Mouse (Mus musculus): ENCODE measurements at regions not wholly inside any gene's neighbourhood (a gene's known extent, or its start where the extent isn't known, plus 50 kb on each side); places are given as distances from the start of the nearest gene placed in this dataset.

DNA sequence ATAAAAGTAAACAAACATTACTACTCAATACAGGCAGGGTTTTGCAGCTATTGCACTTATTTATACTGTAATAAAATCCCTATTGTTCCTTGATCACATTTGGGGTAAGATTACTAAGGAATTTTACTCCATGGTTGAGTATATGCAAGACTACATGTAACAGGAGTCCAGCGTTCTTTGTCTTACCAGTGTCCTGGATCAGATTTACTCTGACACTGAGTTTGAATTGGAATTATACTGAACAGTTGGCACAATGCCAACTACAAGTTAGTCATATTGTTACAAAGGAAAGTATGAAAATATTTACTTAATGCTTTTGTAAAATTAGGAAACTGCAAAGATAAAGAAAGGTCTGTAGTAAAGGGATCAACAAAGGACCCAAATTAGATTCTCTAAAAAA lies 178.4 kb downstream of the Gm9733 start:
- Histone ChIP-seq H3K9me3 (replicated peaks) (no peaks in the 10 kb centered on the region), H3K4me1 (no peaks in the 10 kb centered on the region), H3K27me3 (ENCODE audit: low read depth, poor library complexity, severe bottlenecking) (no peaks in the 10 kb centered on the region), H3K27ac (no peak overlapping the region), H3K36me3 (no peaks in the 10 kb centered on the region), H3K4me3 (no peak overlapping the region)
- DNase-seq (ENCODE audit: low spot score): no peak
- 88% methylated on average over 1 of the region's 1 CpGs for WGBS

DNA sequence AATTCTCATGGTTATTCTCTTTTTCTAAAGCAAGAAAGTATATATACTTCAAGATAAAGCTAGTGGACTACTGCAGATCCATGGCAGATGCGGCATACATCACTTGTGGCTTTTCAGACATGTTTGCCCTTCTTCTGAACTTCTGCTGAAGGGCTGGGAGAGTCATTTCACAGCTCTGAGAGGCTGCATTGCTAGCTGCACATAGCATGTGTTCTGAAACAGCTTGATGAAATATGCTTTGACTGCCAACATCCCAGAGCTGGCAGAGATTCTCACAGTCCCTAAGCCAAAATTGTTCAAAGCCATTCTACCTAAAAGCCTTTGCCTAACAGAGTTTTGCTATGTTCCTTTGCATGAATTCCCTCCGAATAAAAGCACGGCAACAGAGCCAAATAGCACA lies 177.9 kb downstream of the Gm9733 start:
- DNase-seq (ENCODE audit: low spot score): no peak
- Histone ChIP-seq H3K36me3 (no peaks in the 10 kb centered on the region), H3K4me3 (no peak overlapping the region), H3K9me3 (replicated peaks) (no peaks in the 10 kb centered on the region), H3K4me1 (no peaks in the 10 kb centered on the region), H3K27me3 (ENCODE audit: low read depth, poor library complexity, severe bottlenecking) (no peaks in the 10 kb centered on the region), H3K27ac (no peak overlapping the region)
- 93% methylated on average over 3 of the region's 3 CpGs for WGBS

DNA sequence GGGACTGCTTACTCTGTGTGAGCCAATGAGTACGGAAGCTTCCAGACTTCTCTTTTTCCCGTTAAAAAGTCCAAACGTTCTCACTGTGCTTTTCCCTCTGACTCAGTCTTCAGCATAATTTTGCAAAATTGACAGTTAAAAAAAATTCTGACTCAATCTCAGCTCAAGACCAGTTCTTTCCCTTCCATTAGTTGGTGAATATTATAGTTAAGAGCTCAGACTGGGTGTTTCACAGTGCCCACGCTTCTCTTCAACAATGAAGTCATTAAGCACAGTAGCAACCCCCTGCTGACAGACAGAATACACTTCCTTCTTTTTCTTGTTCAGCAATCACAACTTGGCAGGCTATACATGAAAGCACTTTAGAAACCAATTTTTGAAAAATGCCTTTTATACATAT lies 175.4 kb downstream of the Gm9733 start:
- H3K27me3 ChIP-seq (ENCODE audit: low read depth, poor library complexity, severe bottlenecking): no peaks in the 10 kb centered on the region
- no peak overlapping the region for H3K27ac ChIP-seq
- no peak overlapping the region for H3K4me3 ChIP-seq
- 89% methylated on average over 4 of the region's 4 CpGs for WGBS
- no peaks in the 10 kb centered on the region for H3K4me1 ChIP-seq
- DNase-seq (ENCODE audit: low spot score): no peak
- H3K9me3 ChIP-seq (replicated peaks): no peaks in the 10 kb centered on the region
- H3K36me3 ChIP-seq: no peaks in the 10 kb centered on the region

DNA sequence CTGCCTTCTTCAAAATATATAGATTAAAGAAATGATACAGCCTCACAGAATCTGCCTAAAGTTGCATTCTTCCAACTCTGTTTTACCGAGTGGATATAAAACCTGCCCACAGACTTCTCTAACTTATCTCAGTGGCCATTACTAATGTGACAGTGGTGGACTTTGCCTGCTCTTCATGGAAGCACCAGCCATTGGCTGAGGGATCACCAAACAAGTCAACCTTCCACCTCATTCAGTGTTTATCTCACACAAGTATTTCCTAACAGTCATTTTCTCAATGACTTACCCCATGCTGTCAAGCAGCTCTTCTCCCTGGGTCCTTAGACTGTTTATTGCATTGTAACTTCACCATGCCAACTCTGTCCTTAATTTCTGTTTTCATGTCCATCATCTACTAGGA lies 174.3 kb downstream of the Gm9733 start:
- DNase-seq (ENCODE audit: low spot score): no peak
- Histone ChIP-seq H3K9me3 (replicated peaks) (no peaks in the 10 kb centered on the region), H3K4me1 (no peaks in the 10 kb centered on the region), H3K27ac (no peak overlapping the region), H3K36me3 (no peaks in the 10 kb centered on the region), H3K4me3 (no peak overlapping the region), H3K27me3 (ENCODE audit: low read depth, poor library complexity, severe bottlenecking) (no peaks in the 10 kb centered on the region)
- WGBS: 90% methylated on average over 1 of the region's 1 CpGs

DNA sequence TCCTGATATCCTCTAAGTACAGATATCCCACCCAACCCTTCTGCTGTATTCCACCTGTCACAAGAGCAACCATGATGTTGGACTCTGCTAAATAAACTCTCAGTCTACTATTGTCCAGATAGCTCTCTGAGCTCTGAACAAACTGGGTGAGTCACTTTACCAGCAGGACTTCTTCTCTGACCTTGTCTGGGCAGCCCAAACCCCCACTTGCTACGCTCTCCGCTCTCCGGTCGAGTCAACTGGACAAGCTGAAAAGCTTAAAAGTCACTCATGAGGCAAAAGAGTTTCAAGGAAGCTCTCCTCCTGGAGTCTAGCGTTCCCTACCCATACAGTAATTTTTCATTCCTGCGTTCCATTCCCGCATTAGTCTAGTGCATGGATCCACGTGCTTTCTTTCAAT lies 173.2 kb downstream of the Gm9733 start:
- Histone ChIP-seq H3K4me1 (no peaks in the 10 kb centered on the region), H3K4me3 (no peak overlapping the region), H3K27ac (no peak overlapping the region), H3K36me3 (no peaks in the 10 kb centered on the region), H3K9me3 (replicated peaks) (no peaks in the 10 kb centered on the region), H3K27me3 (ENCODE audit: low read depth, poor library complexity, severe bottlenecking) (no peaks in the 10 kb centered on the region)
- DNase-seq (ENCODE audit: low spot score): no peak
- WGBS: 93% methylated on average over 8 of the region's 8 CpGs

DNA sequence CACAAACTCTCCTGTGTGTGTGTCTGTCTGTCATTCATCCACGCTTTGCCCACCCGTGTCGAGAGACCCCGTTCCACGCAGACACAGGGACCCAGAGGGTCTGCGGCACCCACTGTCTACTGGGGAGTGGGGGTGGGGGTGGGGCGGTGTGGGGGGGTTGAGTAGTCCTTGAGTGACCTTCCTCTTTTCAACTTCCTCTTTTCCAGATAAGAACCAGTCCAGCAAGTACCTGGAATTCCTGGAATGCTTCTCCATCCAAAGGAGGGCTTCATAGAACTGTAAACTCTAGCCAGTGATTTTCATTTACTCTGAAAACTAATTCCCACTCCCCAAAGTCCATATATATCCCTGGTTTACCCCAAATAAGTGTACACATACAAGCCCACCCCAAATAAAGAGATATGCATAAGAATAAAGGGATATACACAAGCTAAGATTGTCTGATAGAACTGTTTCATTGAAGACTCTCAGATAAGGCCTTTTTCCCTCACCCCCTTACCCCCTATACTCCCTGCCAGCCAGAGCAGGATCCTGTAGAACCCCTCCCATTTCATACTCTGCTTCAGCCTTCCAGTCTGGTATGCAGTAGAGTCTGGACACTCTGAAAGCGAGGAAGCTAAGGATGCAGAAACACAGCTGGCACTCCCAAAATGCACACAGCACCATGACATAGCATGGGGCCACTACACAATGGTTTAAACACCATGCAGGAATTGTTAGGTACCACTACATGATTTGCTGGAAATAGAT lies 172.0 kb downstream of the Gm9733 start:
- Histone ChIP-seq H3K4me3 (no peak overlapping the region), H3K4me1 (no peaks in the 10 kb centered on the region), H3K36me3 (no peaks in the 10 kb centered on the region), H3K9me3 (replicated peaks) (no peaks in the 10 kb centered on the region), H3K27ac (no peak overlapping the region), H3K27me3 (ENCODE audit: low read depth, poor library complexity, severe bottlenecking) (no peaks in the 10 kb centered on the region)
- WGBS: 90% methylated on average over 8 of the region's 8 CpGs
- no peak for DNase-seq (ENCODE audit: low spot score)

DNA sequence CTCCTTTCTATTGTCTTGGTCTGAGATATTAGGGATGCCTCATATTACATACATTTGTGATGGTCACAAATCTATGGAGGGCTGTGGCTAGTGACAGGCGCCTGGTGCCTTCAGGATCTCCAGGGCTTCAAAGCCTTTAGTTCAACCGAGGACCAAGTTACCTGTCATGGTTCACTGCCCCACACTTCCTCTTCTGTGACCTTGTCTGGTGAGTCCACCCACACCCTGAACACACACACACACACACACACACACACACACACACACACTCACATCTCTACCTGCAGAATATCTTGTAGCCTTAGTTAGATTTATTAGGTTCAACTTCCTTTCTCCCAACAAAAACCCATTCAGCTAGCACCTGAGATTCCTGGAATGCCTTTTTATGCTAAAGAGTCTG lies 156.3 kb downstream of the Gm9733 start:
- H3K27me3 ChIP-seq (ENCODE audit: low read depth, poor library complexity, severe bottlenecking): no peaks in the 10 kb centered on the region
- H3K4me3 ChIP-seq: no peak overlapping the region
- no peak for DNase-seq (ENCODE audit: low spot score)
- WGBS: 94% methylated on average over 2 of the region's 2 CpGs
- no peaks in the 10 kb centered on the region for H3K36me3 ChIP-seq
- H3K4me1 ChIP-seq: peaks cover 5% of the 10 kb centered on the region
- H3K27ac ChIP-seq: no peak overlapping the region
- H3K9me3 ChIP-seq (replicated peaks): no peaks in the 10 kb centered on the region

DNA sequence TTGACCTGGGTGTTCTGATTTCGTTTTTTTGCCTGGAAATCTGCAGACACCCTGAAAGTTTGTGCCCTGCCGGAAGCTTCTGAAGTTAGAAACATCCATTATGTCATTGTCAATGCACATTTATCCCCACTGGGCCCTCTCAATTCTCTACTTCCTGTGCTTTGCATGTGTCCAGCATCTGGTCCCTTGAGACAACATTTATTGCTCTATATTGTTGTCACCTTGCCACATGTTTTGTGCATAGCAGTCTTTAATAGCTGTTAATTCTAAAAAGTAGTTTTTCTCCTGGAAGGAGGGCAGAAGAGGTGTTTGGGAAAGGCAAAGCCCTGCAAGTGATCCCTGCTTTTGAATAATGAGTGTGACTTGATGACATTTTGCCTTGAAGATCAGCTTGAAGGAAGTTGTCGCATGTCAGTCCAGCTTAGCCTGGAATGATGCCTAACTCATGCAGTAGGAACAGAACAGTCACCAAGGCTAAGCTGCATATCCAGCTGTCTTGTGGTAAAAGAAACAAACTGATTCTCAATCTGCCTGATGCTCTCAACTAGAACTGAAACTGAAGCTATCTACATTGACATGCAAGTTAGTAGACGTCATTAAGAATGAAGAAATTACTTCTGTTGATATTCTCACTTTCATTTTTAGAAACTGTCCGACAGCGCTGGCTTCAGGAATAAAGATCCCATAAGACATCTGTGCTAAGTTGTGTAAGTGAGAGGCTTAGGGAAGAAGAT lies 152.9 kb downstream of the Gm9733 start:
- no peaks in the 10 kb centered on the region for H3K27me3 ChIP-seq (ENCODE audit: low read depth, poor library complexity, severe bottlenecking)
- WGBS: 61% methylated on average over 6 of the region's 6 CpGs
- peaks cover 5% of the 10 kb centered on the region for H3K4me1 ChIP-seq
- no peaks in the 10 kb centered on the region for H3K9me3 ChIP-seq (replicated peaks)
- no peaks in the 10 kb centered on the region for H3K36me3 ChIP-seq
- no peak overlapping the region for H3K4me3 ChIP-seq
- no peak for DNase-seq (ENCODE audit: low spot score)
- no peak overlapping the region for H3K27ac ChIP-seq

DNA sequence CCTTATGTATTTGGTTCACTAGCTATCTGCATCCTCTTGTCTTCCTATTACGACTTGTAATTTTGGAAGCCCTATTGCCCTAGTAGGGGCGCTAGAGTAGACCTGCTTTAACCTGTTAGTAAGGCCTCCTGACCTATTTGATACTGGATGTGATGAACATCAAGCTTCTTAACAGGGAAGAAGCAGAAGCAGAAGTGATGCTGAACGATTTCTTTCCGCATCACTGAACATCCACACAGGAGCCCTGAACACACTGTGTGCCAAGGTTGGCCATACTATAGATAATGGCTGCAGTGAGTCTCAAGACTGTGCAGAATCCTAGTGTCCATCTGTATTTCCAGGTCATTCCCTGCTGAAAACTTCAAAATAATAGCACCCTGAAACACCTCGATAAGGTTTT lies 151.0 kb downstream of the Gm9733 start:
- no peak overlapping the region for H3K27ac ChIP-seq
- DNase-seq (ENCODE audit: low spot score): no peak
- 94% methylated on average over 5 of the region's 5 CpGs for WGBS

DNA sequence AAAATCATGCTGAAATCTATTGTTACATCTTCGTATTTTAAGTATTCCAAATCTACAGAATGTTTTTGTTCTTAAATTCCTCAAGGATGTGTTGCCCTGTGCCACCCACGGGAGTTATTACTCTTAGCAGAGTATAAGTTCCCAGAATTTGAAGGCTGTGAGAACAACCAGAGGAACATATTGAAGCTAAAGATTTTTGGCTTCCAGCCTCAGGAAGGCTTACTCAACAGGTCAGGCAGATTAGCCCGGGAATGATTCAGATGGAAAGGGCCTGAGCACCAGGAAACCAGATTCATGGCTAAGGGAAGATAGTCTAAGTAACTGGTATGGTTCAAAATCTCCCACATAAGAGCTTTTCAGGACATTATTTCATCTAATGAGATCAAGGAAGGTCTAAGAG lies 145.4 kb downstream of the Gm9733 start:
- DNase-seq (ENCODE audit: low spot score): no peak
- Histone ChIP-seq H3K27ac (no peak overlapping the region), H3K36me3 (no peaks in the 10 kb centered on the region), H3K4me3 (no peak overlapping the region), H3K27me3 (ENCODE audit: low read depth, poor library complexity, severe bottlenecking) (no peaks in the 10 kb centered on the region), H3K9me3 (replicated peaks) (no peaks in the 10 kb centered on the region), H3K4me1 (no peaks in the 10 kb centered on the region)
- WGBS: 92% methylated on average over 3 of the region's 3 CpGs

More for the DNA sequence above, 151.0 kb downstream of the Gm9733 start:
- Histone ChIP-seq H3K4me1 (peaks cover 5% of the 10 kb centered on the region), H3K27me3 (ENCODE audit: low read depth, poor library complexity, severe bottlenecking) (no peaks in the 10 kb centered on the region), H3K4me3 (no peak overlapping the region), H3K36me3 (no peaks in the 10 kb centered on the region), H3K9me3 (replicated peaks) (no peaks in the 10 kb centered on the region)

DNA sequence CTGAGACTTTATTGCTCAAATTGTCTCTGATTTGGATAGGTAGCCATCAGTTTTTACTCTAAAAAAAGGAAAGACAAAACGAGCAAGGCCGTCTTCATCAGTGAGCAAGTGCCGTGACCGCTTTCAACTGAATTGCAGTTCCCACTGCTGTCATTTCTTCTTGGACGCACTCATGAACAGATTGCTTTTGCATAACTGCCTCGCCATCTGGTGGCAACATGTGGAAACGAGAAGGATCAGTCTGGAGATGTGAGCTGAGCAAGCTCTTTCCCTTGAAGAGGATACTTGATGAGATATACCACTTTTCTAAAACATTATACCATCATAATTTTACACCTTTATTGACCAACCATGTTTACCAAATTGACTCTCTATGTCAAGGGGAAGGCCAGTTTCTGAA lies 137.7 kb downstream of the Gm9733 start:
- no peaks in the 10 kb centered on the region for H3K9me3 ChIP-seq (replicated peaks)
- no peak overlapping the region for H3K27ac ChIP-seq
- no peaks in the 10 kb centered on the region for H3K27me3 ChIP-seq (ENCODE audit: low read depth, poor library complexity, severe bottlenecking)
- DNase-seq (ENCODE audit: low spot score): peak; percentile 73
- 23% methylated on average over 7 of the region's 7 CpGs for WGBS
- H3K4me3 ChIP-seq: no peak overlapping the region
- no peaks in the 10 kb centered on the region for H3K4me1 ChIP-seq
- no peaks in the 10 kb centered on the region for H3K36me3 ChIP-seq

DNA sequence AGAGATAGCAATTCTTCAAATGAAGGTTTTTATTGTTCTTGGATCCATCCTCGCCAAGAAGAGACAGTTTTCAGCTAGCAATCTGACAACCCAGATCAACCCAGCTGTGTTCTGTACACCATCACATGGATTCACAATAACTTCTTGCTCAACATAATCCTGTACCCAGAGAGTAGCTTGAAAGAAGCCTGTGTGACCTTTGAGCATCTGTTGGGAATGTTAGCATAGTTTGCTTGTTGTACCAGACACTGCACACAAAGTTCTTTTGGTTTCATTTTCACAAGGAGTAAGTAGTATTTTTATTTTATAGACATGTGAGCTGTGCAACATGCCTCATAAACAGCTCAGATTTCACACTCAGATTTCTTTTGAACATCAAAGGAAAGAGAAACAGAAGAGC lies 136.0 kb downstream of the Gm9733 start:
- H3K4me3 ChIP-seq: no peak overlapping the region
- H3K27ac ChIP-seq: no peak overlapping the region
- DNase-seq (ENCODE audit: low spot score): no peak
- no peaks in the 10 kb centered on the region for H3K4me1 ChIP-seq
- H3K36me3 ChIP-seq: no peaks in the 10 kb centered on the region
- H3K27me3 ChIP-seq (ENCODE audit: low read depth, poor library complexity, severe bottlenecking): no peaks in the 10 kb centered on the region
- 79% methylated on average over 1 of the region's 1 CpGs for WGBS
- H3K9me3 ChIP-seq (replicated peaks): no peaks in the 10 kb centered on the region

DNA sequence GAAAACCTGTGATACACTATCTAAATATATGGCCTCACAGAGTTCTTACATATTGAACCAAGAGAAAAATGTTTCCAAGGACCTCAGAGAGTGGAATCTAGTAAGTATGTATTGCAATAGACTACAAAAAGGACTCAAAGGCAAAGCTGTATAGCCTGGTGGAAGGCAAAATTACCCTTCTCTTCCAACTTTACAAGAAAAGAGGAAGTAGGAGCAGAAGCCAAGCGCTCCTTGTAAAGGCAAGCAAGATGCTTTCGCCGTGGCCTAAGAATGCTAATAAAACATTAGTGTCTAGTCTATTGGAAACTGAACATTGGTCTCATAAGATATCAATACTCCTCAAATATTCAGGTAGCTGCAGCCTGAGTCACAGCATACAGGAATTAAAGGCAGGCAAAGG lies 134.0 kb downstream of the Gm9733 start:
- H3K4me1 ChIP-seq: no peaks in the 10 kb centered on the region
- no peaks in the 10 kb centered on the region for H3K9me3 ChIP-seq (replicated peaks)
- DNase-seq (ENCODE audit: low spot score): no peak
- no peaks in the 10 kb centered on the region for H3K27me3 ChIP-seq (ENCODE audit: low read depth, poor library complexity, severe bottlenecking)
- WGBS: 95% methylated on average over 3 of the region's 3 CpGs
- H3K4me3 ChIP-seq: no peak overlapping the region
- H3K27ac ChIP-seq: no peak overlapping the region
- no peaks in the 10 kb centered on the region for H3K36me3 ChIP-seq

Data from limb, embryonic 10.5 days (tissue).